Mouse (Mus musculus): ENCODE data around the gene Serpinb6a. TPM values are rescaled to one million over a fixed set of nuclear protein-coding genes. Genes with fewer than 3 reads are reported as not detected.

Gene Serpinb6a
- total RNA-seq (2022): 10 to 100 TPM; 44.1 to 52.0 (median 45.9) TPM

DNA sequence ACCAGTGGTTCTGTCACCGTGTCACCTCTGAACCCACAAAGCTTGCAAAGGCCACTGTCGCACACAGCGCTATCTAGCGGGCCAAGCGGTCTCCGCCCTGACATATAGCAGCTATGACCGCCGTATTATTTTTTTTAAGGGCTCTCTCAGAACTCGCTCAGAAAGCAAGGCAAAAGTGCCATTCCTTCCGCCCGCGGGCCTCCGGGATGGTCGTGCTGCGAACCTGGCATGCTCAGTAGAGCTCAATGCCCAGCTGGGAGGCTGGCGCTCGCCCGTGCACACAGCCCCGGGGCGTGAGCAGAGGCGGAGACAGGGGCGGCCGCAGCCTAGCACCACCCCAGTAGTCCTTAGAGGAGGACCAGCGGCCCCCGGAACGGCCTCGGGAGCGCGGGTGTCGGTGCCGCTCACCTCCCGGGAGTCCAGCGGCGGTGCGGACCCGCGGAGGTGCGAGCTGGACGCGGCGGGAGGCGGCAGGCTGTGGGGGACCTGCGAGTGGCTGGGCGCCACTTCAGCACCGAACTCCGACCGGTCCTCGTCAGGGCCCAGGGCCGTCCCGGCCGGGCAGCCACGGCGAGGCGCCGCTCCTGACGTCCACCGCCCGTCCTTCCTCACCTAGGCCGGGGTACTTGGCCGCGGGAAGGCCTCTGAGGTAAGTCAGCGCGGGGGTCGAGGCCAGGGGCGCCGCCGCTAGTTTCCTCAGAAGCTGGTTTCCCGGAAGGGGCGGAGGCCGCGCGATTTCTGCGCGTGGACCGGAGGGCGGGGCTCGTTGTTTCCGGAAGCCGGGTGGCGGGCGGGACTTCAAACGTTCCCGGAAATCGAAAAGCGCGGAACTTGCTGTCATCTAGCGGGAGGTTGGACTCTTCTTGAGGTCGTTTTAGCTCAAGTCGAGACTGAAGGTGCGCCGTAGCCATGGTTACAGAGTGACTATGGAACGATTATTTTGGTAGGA is at the start of gene Serpinb6a, which contains the start of gene Ripk1:
TSS of gene Serpinb6a (minus strand) at position 737 of the 949 bp plus-strand sequence.
TSS of gene Ripk1 (plus strand) at position 306 of the 949 bp plus-strand sequence.
- peak; percentile 80 to 87 for DNase-seq (ENCODE audit: low spot score in 2 of 2)

- no peak for DNase-seq (ENCODE audit: low spot score in 2 of 2)
Observed at GRCm38 (mm10) chr13:34051692-34052091, 49.1 kb upstream of the Serpinb6a start.

- DNase-seq (ENCODE audit: low spot score in 2 of 2): no peak
Observed at GRCm38 (mm10) chr13:34050479-34050878, 47.9 kb upstream of the Serpinb6a start.

DNA sequence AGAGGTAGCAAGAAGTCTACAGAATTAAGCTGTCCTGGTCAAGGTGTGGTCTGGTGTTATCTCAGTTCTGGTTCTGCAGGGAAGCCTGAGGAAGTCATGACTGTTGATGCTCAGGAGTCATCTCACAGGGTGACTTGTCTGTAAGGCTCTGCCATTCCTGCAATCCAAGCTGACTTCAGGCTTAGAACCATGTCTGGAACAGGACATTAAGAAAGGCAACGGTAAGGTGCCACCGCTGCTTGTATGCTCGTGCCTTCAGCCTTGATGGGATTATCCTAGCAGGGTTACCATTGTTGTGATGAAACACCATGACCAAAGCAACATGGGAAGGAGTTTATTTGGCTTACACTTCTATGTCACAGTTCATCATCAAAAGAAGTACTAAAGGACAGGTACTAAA is 44.9 kb upstream of the Serpinb6a start:
- DNase-seq (ENCODE audit: low spot score in 2 of 2): no peak

DNA sequence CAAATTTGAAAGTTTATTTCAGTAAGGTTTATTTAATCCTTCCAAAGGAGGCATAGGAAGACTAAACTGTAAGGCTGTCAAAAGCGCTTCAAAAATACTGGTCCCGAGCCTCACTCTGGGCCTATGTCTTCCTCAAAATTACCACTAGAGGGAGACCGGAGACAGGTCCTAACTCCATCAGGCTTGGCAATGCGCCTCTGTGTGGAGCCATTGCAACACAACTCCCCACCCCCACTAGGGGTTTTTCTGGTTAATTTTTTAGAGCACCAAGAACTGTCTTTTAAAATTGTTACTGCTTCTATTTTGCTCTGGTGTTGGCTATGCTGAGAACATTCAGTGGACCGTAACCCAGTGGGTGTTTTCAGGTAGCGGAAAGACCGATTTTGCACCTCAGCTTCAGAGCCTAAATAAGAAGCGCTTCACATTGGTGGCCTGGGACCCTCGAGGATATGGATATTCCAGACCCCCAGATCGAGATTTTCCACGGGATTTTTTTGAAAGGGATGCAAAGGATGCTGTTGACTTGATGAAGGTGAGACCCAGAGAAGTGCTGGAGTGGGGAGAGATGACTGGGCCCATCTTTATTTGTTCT is 43.9 kb upstream of the Serpinb6a start:
- peak; percentile 77 to 83 for DNase-seq (ENCODE audit: low spot score in 2 of 2)

GRCm38 (mm10) chr13:34045511-34046249 is 43.1 kb upstream of the Serpinb6a start:
- DNase-seq (ENCODE audit: low spot score in 2 of 2): no peak

DNA sequence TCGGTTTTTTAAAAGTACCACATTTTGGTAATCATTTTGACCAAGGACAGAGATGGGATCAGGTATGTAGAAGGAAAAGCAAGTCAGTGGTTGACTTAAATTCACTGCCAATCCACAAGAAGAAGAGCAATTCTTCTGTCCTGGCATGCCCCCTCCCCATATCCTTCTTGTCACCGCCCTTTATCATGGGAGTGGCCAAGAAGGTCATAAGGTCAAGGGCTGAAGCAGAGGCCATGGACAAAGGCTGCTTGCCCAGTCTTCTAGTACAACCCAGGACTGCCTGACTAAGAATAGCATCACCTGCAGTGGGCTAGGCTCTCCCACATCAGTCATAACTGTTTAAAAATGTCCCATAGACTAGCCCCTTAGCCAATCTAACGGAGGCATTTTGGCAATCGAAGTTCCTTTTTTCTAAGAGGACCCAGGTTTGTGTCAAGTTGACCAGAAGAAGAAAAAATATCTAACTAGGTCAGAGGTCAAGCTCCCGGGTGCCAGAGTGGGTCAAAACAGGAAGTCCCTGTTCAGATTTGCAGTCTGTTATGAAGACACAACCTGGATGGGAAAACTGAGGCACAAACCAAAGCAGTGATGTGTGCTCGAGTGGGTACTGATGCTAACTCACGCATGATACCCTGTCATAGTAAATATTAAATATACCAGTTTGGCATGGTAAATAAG is 41.3 kb upstream of the Serpinb6a start:
- DNase-seq (ENCODE audit: low spot score in 2 of 2): no peak

DNA sequence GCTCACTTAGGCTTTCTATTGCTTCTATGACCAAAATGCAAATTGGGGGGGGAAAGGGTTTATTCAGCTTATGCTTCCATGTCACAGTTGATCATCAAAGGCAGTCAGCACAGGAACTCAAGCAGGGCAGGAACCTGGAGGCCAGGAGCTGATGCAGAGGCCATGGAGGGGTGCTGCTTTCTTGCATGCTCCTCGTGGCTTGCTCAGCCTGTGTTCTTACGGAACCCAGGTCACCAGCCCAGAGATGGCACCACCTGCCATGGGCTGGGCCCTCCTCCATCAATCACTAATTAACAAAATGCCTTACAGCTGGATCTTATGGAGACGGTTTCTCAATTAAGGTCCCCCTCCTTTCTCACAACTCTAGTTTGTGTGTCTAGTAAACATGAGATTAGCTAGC is 37.5 kb upstream of the Serpinb6a start:
- DNase-seq (ENCODE audit: low spot score in 2 of 2): no peak

GRCm38 (mm10) chr13:34038901-34039341 is 36.3 kb upstream of the Serpinb6a start:
- DNase-seq (ENCODE audit: low spot score in 2 of 2): no peak

DNA sequence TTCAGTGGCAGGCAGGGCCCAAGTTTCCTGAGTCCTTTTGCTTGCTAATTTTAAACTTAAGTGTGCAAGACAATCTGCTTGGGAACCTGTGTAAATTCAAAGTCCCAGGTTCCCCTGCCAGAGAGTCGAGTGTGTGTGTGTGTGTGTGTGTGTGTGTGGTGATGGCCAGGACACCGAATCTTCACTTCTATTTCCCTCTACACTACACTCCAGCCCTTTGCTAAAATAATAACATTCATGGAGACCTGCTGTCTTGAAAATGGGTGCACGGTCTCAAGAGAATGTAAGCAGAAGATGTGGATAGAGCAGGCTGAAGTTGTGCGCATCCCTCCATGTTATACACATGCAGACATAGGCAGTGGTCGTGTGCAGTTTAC is 35.5 kb upstream of the Serpinb6a start:
- DNase-seq (ENCODE audit: low spot score in 2 of 2): no peak

DNA sequence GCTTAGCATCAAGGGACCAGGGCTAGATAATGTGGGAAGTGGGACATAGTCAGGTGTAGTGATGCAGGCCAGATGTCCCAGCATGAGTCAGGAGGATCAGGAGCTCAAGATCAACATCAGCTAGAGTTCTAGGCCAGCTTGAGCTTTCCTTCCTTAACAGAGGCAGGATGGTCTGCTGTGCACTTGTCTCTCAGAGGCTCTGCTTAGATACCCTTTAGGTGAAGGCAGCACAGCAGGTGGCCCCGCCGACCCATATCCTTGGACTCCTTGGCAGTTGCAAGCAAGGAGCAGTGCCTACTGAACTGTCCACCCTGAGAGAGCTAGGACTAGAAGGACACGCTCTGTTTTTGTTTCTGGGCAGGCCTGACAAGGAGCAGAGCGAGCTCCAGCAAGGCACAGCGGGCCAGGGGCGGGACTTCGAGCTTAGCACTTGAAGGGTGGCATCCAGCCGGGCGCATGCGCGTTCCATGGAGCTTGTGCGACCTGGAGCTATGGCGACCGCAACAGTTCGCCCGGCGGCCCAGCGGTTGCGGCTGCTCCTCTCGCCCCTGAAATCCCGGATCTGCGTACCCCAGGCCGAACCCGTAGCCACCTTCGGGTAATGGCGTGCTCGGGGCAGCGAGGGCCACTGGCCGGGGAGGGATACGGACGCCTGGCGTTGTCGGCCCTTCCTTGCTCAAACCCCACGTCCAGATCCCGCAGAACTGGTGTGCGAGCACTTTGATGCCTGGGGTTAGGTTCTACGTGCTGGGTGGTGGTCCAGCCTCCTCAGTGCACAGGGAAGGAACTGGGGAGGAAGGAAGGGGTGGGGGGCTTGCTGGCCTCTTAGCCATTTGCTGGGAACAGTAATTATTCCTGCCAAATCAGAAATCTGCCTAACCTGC is 34.8 kb upstream of the Serpinb6a start, which contains the start of gene Bphl:
TSS of gene Bphl (plus strand) at position 426 of the 884 bp plus-strand sequence.
- DNase-seq (ENCODE audit: low spot score in 2 of 2): peak; percentile 88 to 94

- DNase-seq (ENCODE audit: low spot score in 2 of 2): no peak
Observed at GRCm38 (mm10) chr13:34036726-34037125, 34.1 kb upstream of the Serpinb6a start.

DNA sequence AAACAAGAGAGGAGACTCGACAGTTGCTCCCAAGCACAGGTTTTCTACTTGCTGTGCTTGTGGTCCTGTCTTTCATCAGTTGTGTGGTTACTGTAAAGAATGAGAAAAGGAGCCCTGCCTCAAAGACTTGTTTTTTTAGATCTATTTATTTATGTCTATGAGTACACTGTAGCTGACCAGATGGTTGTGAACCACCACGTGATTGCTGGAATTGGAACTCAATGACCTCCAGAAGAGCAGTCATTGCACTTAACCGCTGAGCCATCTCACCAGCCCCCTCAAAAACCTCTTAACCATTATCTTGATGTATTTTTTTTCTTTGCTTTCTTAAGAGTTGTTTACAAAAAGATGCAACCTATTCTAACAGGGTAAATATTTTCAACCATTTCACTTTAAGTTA is 32.8 kb upstream of the Serpinb6a start:
- DNase-seq (ENCODE audit: low spot score in 2 of 2): no peak

DNA sequence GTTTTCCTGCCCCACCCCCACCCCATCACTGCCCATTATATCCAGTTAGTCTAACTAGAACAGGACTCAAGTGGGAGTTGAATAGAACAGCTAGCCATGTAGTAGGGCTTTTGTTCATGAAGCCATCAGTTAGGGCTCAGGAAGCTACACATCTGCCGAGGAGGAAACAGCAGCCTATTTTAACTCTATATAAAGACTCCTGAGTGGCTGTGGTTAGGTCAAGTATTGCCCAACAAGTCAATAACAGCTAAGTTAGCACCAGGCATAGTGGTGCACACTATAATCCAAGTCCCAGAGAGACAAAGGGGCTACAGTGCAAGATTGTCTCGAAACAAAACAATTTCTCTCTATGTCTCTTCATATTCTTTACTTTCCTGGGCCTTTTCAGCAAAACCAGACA is 29.4 kb upstream of the Serpinb6a start:
- no peak for DNase-seq (ENCODE audit: low spot score in 2 of 2)

GRCm38 (mm10) chr13:34021998-34022397 is 19.4 kb upstream of the Serpinb6a start:
- DNase-seq (ENCODE audit: low spot score in 2 of 2): no peak

DNA sequence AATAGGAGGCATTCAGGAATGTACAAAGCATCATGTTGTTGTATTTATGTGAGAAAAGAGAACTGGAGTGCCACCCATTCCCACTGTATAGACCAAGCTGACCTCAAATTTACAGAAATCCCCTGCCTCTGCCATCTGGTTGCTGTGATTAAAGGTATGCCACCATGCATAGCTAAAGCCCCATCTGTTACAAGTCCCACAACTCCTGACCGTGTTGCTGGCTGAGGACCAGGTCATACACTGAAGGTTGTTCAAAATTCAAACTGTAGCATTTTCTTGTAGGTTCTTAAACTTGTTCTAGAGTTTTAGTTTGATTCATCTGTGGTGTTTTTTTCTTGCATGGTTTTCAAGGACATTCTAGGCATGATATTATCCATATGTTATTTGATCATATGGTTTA is 15.9 kb upstream of the Serpinb6a start:
- no peak for DNase-seq (ENCODE audit: low spot score in 2 of 2)

GRCm38 (mm10) chr13:34016927-34017569 is 14.5 kb upstream of the Serpinb6a start:
- DNase-seq (ENCODE audit: low spot score in 2 of 2): no peak

DNA sequence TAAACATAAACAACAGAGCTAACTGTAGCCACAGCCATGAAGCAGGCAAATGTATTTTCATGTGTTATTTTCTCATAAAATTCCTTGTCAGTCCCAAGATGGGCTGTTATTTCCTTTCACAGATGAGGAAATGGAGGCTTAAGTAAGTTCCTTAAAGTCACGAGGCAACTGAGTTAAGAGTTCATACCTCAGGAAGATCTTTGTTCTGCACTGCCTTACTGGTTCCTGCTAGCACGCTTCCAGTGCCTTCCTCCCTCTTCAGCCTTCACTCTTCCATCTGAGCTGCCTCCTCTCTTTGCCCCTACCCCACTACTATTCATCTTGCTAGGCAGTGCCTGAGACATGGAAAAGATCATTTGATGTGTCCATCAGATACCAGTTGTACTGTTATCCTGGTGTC is 4.6 kb upstream of the Serpinb6a start:
- DNase-seq (ENCODE audit: low spot score in 2 of 2): no peak

- DNase-seq (ENCODE audit: low spot score in 2 of 2): no peak
Observed at GRCm38 (mm10) chr13:34003058-34003457, 464 bp upstream of the Serpinb6a start.

DNA sequence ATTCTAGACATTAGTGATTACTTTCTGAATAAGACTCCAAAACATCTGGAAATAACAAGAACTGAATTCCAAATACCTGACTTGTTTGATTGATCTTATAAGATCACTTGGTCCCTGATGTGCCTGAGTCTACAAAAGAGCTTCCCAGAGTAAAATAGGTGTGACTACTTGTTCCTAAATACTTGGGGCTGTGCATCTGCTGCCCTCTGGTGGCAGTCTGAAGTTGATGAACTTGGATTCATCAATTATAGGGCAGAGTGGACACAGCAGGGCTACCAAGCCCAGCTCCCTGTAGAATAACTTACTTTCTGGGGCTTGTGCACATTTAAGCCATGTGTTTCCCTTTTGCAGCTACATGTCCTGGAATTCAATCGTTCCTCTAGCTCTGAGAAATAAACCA is 7.4 kb downstream of the Serpinb6a start:
- DNase-seq (ENCODE audit: low spot score in 2 of 2): peak; percentile 23 to 71
